Mouse (Mus musculus) gastrocnemius, adult 18-20 months (tissue): ENCODE data around the gene Pgs1. TPM values are rescaled to one million over a fixed set of nuclear protein-coding genes. Genes with fewer than 3 reads are reported as not detected.

Source experiments
- DNase-seq: peaks from one replicate; pipeline ENCODE4 v3.0.0; 2021; ENCODE audit warnings: low spot score
- long read RNA-seq, 2 experiments: library from polyadenylated mRNA; stranded (forward); transcript quantifications; one replicate each; pipeline ENCODE4 v2.0.0; 2021
- total RNA-seq, 2 experiments: library from RNA; stranded (reverse); gene quantifications; 2 replicates each; pipeline ENCODE4 v1.2.3; 2021

The Pgs1 gene
- total RNA-seq: 10 to 100 TPM; 17.6 to 18.5 TPM
- long read RNA-seq, experiment 1, transcript Pgs1-203 (10 exons, 2,863 nt): major isoform, 55 of 85 reads
- long read RNA-seq, experiment 1, transcript Pgs1-201 (10 exons, 2,197 nt): minor isoform, 8 of 85 reads
- long read RNA-seq, experiment 1, partial matches to known transcripts: 3 of 85 reads
- long read RNA-seq, experiment 1, other reads (novel, unspliced or antisense): 18 of 85 reads
- long read RNA-seq, experiment 2, transcript Pgs1-201 (10 exons, 2,197 nt): minor isoform, 5 of 45 reads
- long read RNA-seq, experiment 2, transcript Pgs1-203 (10 exons, 2,863 nt): major isoform, 31 of 45 reads
- long read RNA-seq, experiment 2, partial matches to known transcripts: 3 of 45 reads
- long read RNA-seq, experiment 2, other reads (novel, unspliced or antisense): 6 of 45 reads

DNA sequence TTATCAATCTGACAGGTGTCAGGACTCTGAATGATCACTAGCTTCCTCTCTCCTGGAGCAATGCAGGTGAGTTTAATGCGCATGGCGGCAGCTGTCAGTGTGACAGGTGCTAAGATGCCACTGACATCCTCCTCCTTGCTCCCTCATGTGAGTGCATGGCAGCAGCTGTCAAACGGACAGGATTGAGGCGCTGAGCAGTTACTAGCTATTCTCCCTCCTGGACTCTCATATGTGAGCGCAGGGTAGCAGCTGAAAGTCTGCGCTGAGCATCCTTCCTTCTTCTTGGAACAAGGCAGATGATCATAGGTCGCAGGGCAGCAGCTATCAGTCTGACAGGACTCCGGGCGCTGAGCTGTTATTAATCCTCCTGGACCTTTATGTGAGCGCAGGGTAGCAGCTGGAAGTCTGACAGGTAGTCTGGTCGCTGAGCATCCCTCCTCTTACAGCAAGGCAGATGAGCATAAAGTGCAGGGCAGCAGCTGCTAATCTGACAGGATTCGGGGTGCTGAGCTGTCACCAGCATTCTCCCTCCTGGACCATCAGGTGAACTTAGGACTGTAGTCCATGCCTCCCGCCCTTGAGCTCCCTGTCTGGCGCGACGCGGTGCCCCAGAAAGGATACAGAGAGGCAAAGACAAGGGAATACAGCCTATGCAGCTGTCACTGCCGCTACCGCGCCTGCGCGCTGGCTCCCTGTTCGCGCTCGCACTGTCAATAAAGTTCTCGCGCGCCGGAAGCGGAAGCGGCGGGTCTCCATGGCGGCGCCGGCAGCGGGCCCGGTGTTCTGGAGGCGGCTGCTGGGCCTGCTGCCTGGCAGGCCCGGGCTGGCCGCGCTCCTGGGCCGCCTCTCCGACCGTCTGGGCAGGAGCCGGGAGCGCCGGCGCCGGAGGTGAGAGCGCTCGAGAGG lies at the start of gene Pgs1:
Gene Pgs1 (plus strand): TSS at position 167 of the 906 bp plus-strand sequence.
- DNase-seq: peak; percentile 89

DNA sequence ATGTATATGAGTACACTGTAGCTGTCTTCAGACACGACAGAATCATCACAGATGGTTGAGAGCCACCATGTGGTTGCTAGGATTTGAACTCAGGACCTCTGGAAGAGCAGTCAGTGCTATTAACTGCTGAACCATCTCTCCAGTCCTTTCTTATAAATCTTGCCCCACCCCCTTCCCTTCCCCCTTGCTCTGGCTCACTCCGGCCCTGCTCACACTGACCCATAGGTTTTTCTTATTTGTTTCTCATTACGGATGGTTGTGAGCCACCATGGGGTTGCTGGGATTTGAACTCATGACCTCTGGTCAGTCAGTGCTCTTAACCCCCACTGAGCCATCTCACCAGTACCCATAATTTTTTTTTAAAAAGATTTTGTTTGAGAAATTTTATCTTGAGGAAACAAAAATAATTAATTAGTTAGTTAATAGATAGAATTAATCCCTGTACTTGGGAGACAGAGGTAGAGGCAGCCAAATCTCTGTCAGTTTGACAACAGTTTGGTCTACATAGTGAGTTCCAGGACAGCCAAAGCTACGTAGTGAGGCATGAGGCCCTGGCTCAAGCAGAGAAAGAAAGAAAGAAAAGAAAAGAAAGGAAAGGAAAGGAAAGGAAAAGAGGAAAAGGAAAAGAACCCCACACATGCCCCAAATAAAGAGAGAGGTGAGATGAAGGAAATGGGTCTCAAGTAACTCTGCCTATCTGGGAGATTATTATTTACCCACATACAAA lies 46.9 kb upstream of the Pgs1 start:
- DNase-seq: no peak

DNA sequence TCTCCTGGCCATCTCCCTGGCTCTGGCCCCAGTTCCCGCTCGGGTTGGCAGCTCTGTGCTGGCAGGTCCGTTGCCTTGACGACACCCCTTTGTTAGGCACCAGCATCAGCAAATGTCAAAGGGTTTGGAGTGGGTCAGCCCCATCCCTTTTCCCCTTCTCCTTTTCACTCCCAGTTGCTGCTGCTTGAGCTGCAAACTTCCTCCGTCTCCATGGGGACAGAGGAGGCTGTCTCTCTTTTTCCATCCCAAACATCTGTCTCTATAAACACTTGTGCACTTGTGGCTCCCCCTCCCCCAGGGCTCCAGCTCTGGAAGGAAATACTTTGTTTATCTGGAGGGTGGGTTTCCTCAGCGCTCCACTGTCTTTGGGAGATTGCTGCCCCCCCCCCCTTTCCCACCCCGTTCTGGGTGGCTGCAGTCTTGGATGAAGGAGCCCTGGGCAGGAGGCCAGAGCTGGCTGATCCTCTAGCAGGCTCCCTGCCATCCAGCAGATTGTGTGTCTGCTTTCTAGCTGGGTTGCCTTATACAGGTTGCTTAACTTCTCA lies 46.3 kb upstream of the Pgs1 start:
- DNase-seq: peak; percentile 92

DNA sequence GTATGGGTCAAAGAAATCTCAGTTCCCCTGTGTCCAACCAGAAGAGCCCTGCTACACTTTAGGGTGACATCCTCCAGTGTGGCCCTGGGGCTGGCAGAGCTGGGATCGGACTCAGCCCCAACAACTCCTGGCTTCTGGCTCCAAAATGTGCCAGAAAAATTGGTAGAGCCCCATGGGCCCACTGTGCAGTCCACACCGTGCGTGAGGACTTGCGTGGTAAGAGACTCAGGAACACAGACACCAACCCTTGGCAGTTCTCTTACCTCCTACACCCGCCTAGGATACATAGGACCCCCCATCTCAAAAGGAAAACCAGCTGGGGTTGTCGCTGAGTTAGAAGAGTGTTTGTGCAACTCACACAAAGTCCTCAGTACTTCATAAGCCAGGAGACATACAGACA lies 45.2 kb upstream of the Pgs1 start:
- no peak for DNase-seq

DNA sequence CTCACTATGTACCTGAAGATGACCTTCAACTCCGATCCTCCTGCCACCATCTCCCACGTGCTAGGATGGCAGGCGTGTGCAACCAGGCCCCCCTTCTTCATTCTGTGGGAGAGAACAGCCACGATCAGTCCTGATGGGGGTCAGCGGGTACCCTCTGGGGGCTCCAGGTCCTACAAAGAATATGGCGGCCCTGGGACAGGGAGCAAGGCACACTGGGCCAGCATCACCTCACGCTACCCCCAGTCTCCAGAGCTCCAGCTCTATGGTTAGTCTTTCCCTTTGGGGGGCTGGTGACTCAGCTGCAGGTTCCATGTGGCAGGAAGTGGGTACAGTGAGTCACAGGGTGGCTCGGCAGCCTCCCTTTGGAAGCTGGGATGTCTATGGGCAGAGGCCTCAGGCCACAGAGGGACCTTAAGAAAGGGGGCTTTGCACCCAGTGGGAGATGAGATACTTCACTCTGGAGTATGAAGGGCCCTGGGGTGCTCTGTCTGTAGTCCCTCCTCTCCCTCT lies 44.7 kb upstream of the Pgs1 start:
- no peak for DNase-seq

DNA sequence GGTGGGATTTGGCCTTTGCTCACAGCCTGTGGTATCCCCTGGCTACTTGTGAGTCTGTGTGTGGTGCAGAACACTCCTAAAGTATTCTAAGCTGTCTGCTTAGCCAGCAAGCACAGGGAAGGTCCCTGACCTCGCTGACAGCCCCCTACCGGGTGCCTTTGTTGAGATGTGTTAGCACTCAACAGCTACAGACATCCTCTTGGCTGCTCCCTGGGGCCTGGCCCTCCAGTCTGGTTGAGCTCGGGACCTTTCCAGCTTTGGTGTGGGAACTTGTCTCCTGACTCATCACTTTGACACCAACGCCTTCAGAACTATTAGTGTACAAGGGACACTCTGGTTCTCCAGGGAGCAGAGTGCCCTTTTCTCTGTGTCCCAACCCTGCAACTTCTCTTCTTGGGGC lies 44.2 kb upstream of the Pgs1 start:
- DNase-seq: no peak

DNA sequence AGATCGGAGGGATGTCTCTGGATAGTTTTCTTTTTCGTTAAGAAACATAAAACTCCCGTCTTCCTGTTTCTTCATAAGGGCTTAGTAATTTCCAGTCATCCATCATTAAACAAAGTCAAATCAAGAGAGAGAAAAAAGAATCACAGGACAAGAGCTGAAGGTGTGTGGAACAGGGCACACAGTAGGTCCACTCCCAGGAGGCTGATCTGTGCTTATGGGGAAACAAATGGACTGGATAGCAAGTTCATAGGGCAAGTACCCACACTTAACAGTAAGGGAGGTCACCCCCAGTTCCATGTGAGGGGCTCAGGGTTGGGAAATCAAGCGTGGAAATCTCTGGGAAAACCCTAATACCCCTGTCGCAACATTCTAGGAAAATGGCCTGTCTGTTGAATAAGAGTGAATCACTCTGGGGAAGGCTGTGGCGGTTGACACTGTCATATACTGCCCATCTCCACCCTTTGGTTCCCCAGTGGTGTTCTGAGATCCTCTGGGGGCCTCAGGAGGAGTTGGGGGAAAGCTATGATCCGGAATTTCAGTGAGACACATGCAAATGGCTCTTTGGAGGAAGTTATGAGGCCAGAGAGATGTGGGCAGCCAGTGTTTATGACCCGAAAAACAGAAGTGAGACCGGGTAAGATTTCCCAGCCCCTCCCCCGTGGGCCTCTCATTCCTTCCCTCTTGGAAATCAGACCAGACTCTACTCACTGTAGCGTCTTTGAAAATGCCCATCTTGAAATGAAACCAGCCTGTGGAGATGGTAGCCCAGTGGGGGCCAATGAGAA lies 39.7 kb upstream of the Pgs1 start:
- no peak for DNase-seq

DNA sequence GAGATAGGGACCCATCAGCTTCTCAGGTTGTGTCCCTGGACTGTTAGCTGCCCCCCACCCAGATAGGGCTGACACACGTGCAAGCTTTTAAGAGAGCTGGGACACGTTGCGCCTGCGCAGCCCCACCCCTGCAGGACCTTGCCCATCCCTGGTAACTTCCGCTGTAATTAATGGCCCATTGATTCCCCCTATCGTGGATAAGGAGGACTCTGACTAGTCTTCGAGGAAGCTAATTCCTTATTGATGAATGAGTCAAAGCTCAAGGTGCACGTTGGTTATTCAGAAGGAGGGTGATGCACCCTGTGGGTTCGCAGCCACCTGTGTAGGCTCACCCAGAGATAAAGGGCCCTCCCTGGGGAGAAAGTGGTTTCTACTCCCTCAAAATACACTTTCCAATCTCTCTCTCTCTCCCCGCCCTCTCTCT lies 39.1 kb upstream of the Pgs1 start:
- DNase-seq: no peak

DNA sequence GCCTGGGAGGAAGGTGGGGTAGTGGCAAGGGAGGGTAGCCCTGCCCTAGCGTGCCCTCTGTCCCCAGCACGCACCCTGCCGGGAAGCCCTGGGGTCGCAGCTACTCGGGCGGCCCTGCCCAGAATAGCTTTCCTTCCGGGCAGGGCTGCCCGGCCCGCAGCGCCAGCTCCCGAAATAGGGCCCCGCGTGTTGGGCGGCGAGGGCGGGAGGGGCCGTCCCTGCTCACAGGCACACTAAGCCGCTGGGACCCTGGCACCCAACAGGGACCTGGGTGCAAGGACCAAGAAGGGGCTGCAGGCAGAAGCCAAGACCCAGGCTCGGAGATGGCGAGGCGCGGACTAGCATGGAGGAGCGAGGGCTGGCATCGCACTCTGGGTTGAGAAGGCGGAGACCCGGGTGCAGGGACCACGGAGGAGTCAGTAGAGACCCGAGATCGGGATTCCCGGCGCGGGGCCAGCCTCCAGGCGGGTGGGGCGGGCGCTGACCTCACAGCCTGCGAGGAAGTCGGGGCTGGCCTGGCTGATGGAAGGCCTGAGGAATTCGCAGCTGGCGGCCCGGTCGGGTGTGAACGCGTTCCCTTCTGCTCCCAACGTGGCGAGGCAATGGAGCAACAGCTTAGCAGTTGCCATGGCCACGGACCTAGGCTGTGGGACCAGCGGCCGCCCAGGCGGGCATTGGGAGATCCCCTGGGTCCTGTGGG lies 36.5 kb upstream of the Pgs1 start:
- DNase-seq: peak; percentile 95

DNA sequence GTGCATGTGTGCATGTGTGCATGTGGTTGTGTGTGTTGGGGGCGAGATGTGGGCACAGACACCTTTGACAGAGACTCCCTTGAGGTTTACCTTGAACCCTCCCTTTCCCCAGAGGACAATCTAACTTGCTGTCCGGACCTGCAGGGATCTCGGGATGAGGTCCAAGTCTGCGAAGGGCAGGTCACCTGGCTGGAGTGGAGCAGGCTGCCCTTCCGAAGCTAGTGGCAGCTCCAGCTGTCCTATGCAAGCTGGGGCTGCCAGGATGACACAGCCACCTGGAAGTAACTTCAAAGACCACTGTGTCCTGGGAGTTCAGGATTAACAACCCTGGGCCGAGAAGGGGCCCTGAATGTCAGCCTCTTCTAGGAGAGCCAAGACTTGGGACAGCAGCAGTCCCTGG lies 34.7 kb upstream of the Pgs1 start:
- DNase-seq: no peak

DNA sequence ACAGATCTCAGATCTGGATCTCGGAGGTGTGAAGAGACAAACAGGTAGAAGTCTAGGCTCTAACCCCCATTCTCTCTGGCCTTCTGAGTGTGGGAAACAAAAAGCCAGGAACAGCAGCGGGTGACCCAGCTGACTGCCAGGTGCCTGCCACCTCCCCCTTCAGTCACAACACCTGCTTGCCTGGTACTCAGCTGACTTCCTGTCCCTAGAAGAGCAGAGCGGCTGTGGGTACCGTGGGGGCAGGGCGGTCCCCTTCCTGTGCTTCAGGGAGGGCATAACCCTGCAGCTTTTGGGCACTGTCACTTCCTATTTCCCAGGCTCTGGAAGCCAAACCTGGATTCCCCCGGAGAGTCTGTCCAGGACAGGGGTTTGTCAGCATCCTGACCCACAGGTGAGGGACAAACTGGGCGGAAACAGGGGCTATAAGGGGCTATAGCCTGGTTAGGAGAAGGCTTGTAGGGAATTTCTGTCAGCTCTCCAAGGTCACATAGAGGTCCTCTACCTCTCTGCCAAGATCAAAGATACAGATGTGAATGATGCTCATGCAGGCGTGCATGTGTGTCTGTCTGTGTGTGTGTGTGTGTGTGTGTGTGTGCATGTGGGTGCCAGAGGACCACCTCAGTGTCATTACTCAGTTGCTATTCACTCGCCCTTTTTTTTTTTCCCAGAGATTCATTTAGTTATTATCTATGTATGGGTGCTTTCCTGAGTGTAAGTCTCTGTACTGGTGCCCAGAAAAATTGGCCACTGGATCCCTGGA lies 33.7 kb upstream of the Pgs1 start:
- DNase-seq: no peak

DNA sequence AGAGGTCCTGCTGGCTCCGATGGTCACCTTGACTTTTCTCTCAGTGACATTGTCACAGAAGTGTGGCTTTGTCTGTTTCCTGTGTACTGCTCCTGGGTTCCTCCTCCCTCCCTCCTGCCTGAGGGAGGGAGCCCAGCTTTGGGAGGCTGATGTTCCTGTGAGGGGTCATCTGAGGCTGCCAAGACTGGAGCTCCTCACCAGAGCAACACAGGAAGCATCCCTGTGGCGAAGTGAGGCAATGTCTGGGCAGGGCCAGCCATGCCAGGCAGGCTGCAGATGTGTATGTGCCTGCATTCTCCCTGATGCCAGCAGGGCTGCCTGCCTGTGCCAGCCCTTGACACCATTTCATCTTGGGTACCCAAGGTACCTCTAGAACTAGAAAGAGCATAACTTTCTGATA lies 32.0 kb upstream of the Pgs1 start:
- DNase-seq: no peak

DNA sequence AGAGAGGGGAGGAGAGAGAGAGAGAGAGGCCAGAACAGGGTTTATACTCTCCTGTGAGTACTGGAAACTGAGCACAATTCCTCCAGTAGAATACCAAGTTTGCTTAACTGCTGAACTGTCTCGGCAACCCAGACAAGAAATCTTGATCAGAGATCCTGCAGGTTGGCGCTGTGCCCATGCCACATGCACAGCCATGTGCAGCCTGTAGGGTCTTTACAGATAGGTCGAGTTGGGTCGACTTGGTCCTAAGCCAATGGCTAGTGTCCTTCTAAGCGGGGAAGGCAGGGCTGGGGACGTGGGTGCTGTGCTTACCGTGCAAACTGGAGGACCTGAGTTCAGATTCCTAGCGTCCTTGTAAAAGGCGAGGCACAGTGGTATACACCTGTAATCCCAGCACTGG lies 31.3 kb upstream of the Pgs1 start:
- DNase-seq: no peak

DNA sequence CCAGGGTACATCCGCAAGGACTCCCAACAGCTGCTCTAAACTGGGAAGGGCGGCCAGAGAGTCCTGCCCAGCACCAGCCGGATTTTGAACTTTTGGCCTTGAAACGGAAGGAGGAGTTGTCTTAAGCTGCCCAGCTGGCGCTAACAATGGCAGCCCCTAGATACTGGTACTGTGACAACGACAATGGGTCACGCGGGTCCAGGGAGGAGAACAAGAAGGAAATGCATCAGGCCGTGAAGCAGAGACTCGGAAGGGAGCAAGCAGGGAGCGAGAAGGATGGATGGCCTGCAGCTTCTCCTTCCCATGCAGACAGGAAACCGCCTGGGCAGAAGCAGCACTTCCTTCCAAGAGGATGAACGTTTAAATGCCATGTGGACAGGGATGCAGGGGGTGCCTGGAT lies 30.5 kb upstream of the Pgs1 start:
- no peak for DNase-seq

DNA sequence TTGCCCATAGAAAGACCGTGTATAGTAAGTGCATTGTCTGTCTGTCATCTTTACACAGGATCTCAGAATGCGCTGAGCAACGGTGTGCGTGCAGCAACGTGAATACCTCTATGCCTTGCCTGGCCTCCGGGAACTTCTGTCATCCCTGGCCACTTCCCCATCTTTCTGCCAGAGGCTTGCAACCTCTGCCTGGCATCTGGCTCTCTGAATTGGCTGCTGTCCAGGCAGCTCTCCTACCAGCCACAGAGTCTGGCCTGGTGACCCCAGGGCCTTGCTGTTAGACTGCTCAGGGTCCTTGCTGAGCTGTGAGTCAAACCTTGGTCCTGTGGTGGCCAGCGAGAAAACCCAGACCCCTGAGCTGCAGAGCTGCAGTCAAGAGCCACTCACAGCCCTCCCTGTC lies 27.9 kb upstream of the Pgs1 start:
- no peak for DNase-seq

DNA sequence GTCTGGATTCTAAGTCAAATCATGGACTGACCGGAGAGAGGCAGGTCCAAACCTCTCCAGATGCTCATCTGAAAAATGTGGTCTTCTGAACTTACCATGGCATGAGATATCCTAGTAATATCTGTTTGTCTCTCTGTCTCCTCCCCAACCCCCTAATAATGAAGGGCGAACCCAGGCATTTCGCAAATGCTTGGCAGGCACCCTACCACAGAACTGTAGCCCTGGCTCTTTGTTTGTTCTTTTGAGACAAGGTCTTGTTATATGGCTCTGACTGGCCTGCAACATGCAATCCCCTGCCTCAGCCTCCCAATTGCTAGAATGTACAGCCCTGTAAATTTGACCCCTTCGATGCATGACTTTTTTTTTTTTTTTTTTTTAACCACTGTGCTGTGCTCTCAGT lies 26.9 kb upstream of the Pgs1 start:
- DNase-seq: no peak

DNA sequence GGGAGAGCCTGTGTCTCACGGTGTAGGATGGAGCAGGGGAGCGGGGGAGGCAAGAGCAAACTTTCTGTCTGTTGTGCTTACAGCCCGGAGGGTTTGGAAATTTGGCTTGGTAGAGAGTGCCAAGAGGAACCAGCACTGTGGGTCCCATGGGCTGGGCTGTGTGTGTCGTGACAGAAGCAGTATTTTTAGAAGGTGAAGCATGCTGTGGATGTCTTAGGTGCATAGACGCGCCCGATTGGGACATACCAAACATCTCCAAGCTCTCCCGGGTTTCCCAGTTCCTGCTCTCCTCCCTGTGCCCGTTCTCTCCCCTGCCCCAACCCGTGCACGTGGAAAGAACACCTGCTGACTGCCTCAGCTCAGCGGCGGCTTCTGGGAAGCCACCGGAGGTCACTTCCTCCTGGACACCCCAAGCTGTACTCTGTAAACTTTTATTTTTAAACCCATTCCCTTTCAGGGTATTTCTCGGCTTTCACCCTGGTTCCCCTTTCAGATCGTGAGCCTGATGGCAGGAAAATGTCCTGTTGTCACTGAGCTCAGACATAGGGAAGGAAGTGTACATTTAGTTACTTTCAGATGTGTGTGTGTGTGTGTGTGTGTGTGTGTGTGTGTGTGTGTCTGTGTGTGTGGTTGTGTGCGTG lies 26.2 kb upstream of the Pgs1 start:
- peak; percentile 51 for DNase-seq

DNA sequence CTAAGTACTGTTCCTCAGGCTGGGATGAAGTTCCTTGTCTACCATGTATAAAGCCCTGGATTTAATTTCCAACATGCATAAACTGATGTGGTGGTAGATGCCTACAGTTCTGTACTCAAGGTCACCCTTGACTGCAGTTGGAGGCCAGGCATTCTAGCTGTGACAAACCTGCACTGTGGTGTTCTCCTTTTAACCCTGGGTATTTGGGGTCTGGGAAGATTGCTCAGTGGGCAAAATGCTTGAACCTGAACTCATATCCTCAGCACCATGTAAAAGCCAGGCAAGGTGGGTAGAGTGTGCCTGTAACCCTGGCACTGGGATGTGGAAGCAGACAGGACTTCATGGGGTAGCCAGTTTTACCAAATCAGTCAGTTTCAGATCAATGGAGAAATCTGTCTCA lies 25.5 kb upstream of the Pgs1 start:
- no peak for DNase-seq
